Mouse (Mus musculus) retina, postnatal 1 day (tissue): Measurements from ENCODE around the gene 2810004N23Rik.
A peak's percentile ranks its signal among the peaks of the same experiment; 100 is the strongest.

Experiments used
- DNase-seq: peaks from one replicate; pipeline ENCODE4 v3.0.0-alpha.2; 2012

The 2810004N23Rik gene

DNA sequence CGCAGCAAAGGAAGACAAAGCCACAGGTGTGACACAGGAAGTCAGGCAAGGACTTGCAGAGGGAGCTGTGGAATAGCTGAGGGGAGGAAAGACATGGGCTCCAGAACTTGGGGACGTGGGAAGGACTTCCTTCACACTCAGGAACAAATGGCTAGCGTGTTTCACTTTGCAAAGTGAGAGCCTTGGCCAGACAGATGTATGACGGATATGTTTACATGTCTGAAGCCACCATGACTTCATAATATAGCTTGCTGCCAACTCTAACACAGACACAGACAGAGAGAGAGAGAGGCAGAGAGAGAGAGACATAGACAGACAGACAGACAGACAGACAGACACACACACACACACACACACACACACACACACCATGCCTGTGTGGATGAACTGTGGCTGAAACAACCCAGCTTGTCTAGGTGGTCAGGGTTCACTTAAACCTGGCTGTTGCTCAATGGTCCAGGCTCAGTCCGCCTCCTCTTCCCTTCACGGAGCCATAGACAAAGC lies 43.3 kb downstream of the 2810004N23Rik start:
- DNase-seq = no peak

- DNase-seq = no peak
These were observed 45.6 kb downstream of the 2810004N23Rik start for GRCm38 (mm10) chr8:124817361-124817760.

DNA sequence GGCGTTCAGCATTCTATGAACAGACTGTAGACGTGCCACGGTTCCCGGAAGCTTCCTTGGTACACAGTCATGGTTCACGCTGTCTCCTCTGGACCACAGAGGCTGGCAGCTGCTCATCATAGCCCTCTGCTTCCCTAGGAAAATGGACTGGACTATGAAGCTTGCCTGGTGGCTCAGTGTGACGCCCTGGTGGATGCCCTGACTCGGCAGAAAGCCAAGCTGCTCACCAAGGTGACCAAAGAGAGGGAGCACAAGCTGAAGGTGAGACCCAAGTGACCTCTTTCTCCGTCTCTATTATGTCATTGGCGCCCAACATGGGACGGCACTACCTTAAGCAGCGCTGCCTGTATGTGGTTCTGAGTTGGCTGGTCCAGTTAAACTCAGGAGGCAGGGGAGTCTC lies 46.1 kb downstream of the 2810004N23Rik start:
- DNase-seq = no peak

- DNase-seq = no peak
These were observed 47.0 kb downstream of the 2810004N23Rik start for GRCm38 (mm10) chr8:124815870-124816269.

- no peak for DNase-seq
These were observed 49.6 kb downstream of the 2810004N23Rik start for GRCm38 (mm10) chr8:124813326-124813725.

- DNase-seq = peak; percentile 89
These were observed 52.1 kb downstream of the 2810004N23Rik start for GRCm38 (mm10) chr8:124810689-124811394.

DNA sequence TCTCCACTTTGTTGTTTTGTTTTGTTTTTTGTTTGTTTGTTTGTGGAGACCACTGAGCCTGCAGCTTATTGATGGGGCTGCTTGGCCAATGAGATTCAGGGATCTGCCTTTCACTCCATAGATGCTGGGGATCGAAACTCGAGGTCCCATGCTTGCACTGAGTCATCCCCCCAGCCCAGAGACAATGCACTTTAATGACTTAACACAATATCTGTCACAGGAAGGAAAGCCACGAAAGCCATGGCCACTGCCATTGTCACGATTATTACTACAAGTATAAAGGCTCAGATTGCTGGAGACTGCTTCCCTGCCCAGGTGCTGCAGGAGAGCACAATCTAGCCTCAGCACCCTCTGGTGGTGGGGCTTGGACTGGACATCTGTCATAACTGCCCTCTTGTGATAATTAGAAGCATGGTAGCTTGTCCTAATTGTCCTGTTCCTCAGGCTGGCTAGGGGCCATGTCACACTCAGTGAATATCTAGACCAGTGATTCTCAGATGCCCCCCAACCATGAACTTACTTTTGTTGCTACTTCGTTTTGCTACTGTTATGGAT lies 52.8 kb downstream of the 2810004N23Rik start:
- DNase-seq = peak; percentile 73

DNA sequence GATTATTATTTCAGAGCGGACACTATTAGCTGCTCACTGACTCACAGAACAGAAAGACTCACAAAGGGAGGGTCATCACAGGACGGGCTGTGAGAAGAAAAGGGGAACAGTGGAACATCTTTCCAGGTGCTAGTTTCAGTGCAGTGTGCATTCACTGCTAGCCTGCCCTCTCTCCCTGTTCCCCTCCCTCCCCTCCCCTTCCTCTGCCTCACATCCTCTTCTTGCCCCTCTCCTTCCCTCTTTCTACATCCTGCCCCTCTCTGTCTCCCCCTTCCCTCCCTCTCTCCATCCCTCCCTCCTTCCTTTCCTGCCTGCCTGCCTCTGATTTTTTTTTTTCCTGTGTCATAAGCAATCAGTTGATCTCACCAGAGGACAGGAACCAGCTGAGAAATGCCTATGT lies 53.5 kb downstream of the 2810004N23Rik start:
- no peak for DNase-seq

GRCm38 (mm10) chr8:124805990-124806389 lies 56.9 kb downstream of the 2810004N23Rik start:
- no peak for DNase-seq

DNA sequence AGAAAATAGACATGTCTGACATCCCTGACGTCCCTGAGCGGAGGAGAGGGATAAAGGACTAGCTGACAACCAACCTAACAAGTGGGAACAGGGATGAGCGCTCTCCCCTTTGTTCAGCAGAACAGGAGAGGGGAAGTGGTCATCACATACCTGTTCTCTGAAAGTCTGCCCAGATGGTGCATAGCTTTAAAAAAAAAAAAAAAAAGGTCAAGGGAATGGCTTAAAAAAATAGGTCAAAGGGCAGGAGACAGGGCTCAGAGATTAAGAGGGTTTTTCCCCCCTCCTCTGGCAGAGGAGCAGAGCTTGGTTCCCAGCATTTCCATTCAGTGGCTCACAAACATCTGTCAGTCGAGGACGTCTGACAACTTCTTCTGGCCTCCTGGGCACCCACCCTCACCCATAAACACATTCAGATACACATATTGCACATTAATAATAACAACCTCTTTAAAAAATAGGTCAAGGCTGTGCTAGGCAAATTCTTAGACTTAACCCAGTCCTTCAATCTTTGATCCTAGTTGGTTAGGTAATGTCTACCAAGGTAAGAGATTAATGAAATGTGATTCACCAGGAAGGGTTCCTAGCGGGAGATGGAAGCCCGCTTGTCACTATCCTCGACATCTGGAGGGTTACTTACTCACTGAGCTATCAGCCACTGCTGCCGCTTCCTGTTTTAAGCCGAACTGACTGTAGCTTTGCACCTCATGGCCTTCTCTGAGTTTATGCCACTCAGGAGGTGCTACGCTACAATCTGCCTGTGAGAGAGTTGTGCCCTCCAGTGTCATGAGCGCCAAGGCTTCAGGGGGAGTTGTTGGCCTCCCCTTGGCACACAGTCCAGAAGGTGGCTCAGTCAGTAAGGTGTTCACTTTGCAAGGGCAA lies 58.9 kb downstream of the 2810004N23Rik start:
- DNase-seq = no peak

DNA sequence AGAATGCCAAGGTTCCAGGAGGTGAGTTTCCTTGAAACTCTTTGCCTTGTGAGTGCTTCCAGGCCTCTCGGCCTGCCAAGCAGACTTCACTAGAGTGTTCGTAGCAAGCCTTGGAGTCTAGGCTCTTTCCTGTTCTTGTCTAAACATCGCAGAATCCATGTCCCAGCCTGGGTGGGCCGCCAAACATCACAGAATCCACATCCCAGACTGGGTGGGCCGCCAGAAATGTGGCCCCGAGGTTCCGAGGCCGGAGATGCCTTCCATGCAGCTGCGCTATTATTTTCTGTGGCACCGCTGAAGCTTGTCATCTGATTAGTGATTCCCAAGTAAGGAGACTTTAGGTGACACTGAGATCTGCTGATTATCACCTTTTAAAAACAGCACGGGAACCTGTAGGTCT lies 62.4 kb downstream of the 2810004N23Rik start:
- no peak for DNase-seq

DNA sequence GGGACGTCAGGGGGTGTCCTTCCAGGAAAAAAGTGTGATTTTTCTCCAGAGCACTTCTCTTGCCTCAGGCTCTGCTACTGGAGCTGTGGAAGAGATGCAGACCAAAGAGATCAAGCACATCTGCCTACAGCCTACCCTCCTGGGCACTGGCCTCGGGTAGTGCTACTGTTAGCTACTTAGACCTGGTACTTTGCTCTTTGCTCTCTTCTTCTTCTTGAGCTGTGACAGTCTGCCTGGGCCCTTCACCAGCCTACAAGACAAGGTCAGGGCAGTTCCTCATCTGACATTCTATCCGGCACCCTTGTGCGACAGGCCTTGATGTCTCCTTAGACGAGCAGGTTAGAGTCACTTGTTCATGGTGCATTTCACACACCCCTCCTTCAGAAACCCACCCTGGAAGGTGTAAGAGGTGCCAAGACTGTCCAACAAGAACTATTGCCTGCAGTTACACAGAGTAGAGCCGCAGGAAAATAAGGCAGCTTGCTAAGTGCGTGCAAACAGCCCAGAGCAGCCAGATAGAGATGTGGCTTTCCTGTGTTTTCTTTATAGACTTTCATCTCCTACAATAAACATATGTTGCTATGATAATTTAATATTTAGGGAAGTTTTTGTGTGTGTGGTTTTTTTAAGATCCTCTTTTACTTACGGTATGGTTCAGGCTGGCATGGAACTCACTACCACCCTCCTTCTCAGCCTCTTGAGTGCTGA lies 67.0 kb downstream of the 2810004N23Rik start:
- no peak for DNase-seq

GRCm38 (mm10) chr8:124794486-124794780 lies 68.5 kb downstream of the 2810004N23Rik start:
- peak; percentile 85 for DNase-seq

GRCm38 (mm10) chr8:124793661-124794485 lies 69.0 kb downstream of the 2810004N23Rik start:
- no peak for DNase-seq

DNA sequence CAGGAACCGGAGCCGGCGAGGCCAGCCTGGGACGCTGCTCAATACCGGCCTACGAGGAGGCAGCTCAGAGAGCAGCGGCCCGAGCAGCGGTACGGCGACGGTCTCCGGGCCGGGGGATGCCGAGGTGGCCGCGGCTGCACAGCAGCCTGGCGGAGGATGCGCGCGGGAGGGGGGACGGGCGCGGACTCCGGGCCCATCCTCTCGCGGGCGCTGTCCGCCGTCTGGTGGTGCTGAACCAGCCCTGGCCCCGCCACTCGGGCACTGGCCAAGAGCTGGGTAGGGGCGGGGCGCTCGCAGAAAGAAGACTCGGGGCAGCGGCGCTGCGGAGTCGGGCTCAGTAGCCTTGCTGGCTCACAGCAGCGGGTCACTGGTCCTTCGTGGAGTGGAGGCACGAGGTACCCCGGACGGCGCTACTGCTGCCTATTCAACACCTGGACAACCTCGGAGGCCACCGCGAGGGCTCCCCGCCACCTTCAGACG lies 69.7 kb downstream of the 2810004N23Rik start:
- DNase-seq = peak; percentile 92

- DNase-seq = peak; percentile 93
These were observed 70.2 kb downstream of the 2810004N23Rik start, which contains the start of gene Trim67 for GRCm38 (mm10) chr8:124792708-124793107. Trim67 (plus strand) TSS chr8:124793092.

DNA sequence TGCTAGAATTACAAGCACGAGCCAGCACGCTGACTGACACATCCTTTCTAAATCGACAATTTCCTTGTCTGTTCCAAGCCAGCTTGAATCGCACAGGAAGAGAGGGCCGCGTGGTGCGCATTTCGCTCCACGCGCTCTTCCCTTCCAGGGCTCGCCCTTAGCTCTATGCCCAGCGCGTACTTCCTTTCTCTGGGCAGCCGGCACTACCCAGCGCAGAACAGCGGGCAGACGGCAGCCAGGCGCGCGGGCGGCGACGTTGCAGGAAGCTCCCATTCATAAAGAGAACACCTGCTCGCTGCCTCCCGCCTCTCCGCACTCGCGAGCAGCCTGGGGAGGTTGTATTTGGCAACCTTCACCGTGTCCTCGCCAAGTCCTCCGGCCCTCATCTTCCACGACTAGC lies 70.7 kb downstream of the 2810004N23Rik start:
- peak; percentile 75 for DNase-seq

DNA sequence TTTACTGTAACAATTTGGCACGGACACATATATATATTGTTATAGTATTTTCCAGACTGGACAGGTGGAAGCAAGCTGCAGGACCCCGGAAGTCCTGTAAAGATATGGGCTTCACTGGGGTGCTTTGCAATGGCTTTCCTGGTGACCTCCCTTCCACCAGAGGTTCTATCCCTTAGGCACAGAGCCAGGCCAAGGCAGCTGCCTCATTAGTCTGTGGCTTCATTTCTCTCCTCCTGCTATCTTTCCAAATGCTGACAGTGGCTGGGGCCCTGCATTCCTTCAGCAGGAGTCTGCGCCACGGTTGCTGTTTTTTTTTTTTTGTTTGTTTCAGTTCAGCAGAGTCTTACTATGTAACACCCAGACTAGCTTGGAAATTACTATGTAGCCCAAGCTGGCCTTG lies 71.2 kb downstream of the 2810004N23Rik start:
- DNase-seq = peak; percentile 40

DNA sequence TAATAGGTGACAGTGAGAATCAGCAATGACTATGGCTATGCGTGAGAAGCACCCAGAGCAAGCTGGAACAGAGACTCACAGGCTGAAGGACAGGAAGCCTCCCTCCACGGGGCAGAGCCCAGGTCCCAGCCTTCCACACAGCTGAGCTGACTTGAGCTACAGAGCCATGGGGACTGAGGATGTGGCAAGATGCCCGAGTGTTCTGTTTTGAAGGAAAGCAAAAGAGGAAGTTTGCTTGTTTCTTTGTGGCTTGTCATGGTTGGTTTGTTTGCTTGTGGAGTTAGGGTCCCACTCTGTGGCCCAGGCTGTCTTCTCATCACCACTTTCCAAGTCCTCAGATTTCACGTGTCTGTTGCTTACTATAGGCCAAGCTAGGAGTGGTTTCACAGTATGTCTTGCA lies 72.2 kb downstream of the 2810004N23Rik start:
- DNase-seq = no peak
